Mouse (Mus musculus) liver, embryonic 14.5 days (tissue): ENCODE results near the gene Cdkn2aipnl. TPM values are rescaled to one million over a fixed set of nuclear protein-coding genes. Genes with fewer than 3 reads are reported as not detected.

Experiments
- ATAC-seq: fragments of 200-750 bp; cut with Nextera tagmentation; 2 replicates; pipeline ENCODE4 v1.8.0; 2017; ENCODE audit warnings: moderate number of reproducible peaks, mild to moderate bottlenecking, moderate library complexity; ENCODE audit not compliant: insufficient read depth
- DNase-seq, 3 experiments: peaks; one replicate each; pipeline ENCODE4 v3.0.0-alpha.2; 2012 to 2013; ENCODE audit warnings: low read depth in 3 of 3, low spot score in 3 of 3
- H3K27ac ChIP-seq: fragments of 300-500 bp; sonication (generic); 2 replicates; pipeline ENCODE4 v1.5.1; 2014; ENCODE audit warnings: moderate library complexity, mild to moderate bottlenecking, control low read depth, inconsistent platforms
- H3K27me3 ChIP-seq: fragments of 300-500 bp; sonication (generic); 2 replicates; pipeline ENCODE4 v1.6.1; 2014; ENCODE audit warnings: mild to moderate bottlenecking, low read length, moderate library complexity; ENCODE audit not compliant: control insufficient read depth, insufficient read depth
- H3K36me3 ChIP-seq: fragments of 300-500 bp; sonication (generic); replicated peaks from 2 replicates; pipeline ENCODE4 v1.6.1; 2014; ENCODE audit warnings: low read depth; ENCODE audit not compliant: control insufficient read depth, insufficient read depth
- H3K4me1 ChIP-seq, 2 experiments: fragments of 200-500 bp in 1 of 2; fragments of 300-500 bp in 1 of 2; sonication (generic) in 1 of 2; replicated peaks; 2 replicates each; pipeline ENCODE4 v1.6.1; 2012 to 2014; ENCODE audit warnings: antibody characterized with exemption in 1 of 2, inconsistent platforms in 1 of 2, low read length in 1 of 2; ENCODE audit not compliant: control insufficient read depth in 2 of 2, insufficient read depth in 2 of 2
- H3K4me2 ChIP-seq: fragments of 300-500 bp; sonication (generic); 2 replicates; pipeline ENCODE4 v1.6.1; 2014; ENCODE audit warnings: low read depth, mild to moderate bottlenecking, control low read depth, moderate library complexity
- H3K4me3 ChIP-seq, 2 experiments: fragments of 200-500 bp in 1 of 2; fragments of 300-500 bp in 1 of 2; sonication (generic) in 1 of 2; 2 replicates each; pipeline ENCODE4 v1.5.1; 2012 to 2014; ENCODE audit warnings: low read depth in 2 of 2, low read length in 2 of 2, mild to moderate bottlenecking in 2 of 2, control low read depth in 1 of 2, inconsistent platforms in 1 of 2, moderate library complexity in 1 of 2; ENCODE audit not compliant: insufficient read depth in 1 of 2
- H3K9ac ChIP-seq: fragments of 300-500 bp; sonication (generic); replicated peaks from 2 replicates; pipeline ENCODE4 v1.6.1; 2014; ENCODE audit warnings: mild to moderate bottlenecking, control low read depth, moderate library complexity
- H3K9me3 ChIP-seq: fragments of 300-500 bp; sonication (generic); 2 replicates; pipeline ENCODE4 v1.6.1; 2016; ENCODE audit warnings: low read length, mixed read lengths; ENCODE audit not compliant: control insufficient read depth
- CTCF ChIP-seq: IDR thresholded peaks from 2 replicates; pipeline ENCODE4 v1.5.1; 2016; ENCODE audit warnings: antibody characterized with exemption, low read depth, control low read depth
- EP300 ChIP-seq: IDR thresholded peaks from 2 replicates; pipeline ENCODE4 v1.6.1; 2016; ENCODE audit warnings: antibody characterized with exemption, low read depth
- WGBS: fragments of 180-500 bp; shearing (Covaris S2); extraction: QIAGEN DNeasy Blood & Tissue Kit; methylation state at CpG from one replicate; pipeline ENCODE4 v1.1.7; 2014; ENCODE audit not compliant: insufficient replicate concordance; 5-methylcytosine and 5-hydroxymethylcytosine counted together
- polyA plus RNA-seq, 2 experiments: library from polyadenylated mRNA; depleted of rRNA in 1 of 2; stranded (reverse) in 1 of 2; unstranded in 1 of 2; fragments of >200 nt; fragmentation: Nextera tagmentation in 1 of 2; extraction: Ambion mirVana in 1 of 2; gene quantifications; 2 replicates each; pipeline versions ENCODE4 v1.2.1 to v1.2.3; 2012 to 2014

Cdkn2aipnl gene
- polyA plus RNA-seq, 2 experiments: 19.0 to 53.5 TPM

GRCm38 (mm10) chr11:51957760-51958159 is 9.7 kb upstream of the Cdkn2aipnl start:
- Histone ChIP-seq H3K4me1 (no peaks in the 10 kb centered on the region), H3K4me3 (no peak overlapping the region), H3K27me3 (no peaks in the 10 kb centered on the region), H3K4me2 (no peak overlapping the region), H3K36me3 (no peaks in the 10 kb centered on the region), H3K9ac (no peak overlapping the region), H3K27ac (no peak overlapping the region), H3K9me3 (no peaks in the 10 kb centered on the region)
- DNase-seq: no peak
- TF ChIP-seq CTCF (no peak), EP300 (no peak)
- WGBS: 59% methylated on average over 4 of the region's 4 CpGs
- ATAC-seq: no peak

- ATAC-seq: no peak
- Histone ChIP-seq H3K9ac (no peak overlapping the region), H3K27me3 (no peaks in the 10 kb centered on the region), H3K36me3 (no peaks in the 10 kb centered on the region), H3K4me3 (no peak overlapping the region), H3K9me3 (no peaks in the 10 kb centered on the region), H3K4me2 (no peak overlapping the region), H3K27ac (no peak overlapping the region), H3K4me1 (no peaks in the 10 kb centered on the region)
- TF ChIP-seq CTCF: no peak
- no peak for TF ChIP-seq EP300
- WGBS: 52% methylated on average over 5 of the region's 5 CpGs
- DNase-seq: no peak
Observed at GRCm38 (mm10) chr11:51959511-51959910, 8.0 kb upstream of the Cdkn2aipnl start.

GRCm38 (mm10) chr11:51960061-51960460 is 7.4 kb upstream of the Cdkn2aipnl start:
- 57% methylated on average over 4 of the region's 4 CpGs for WGBS
- Histone ChIP-seq H3K4me3 (no peak overlapping the region), H3K9ac (no peak overlapping the region), H3K27me3 (no peaks in the 10 kb centered on the region), H3K4me2 (no peak overlapping the region), H3K9me3 (no peaks in the 10 kb centered on the region), H3K27ac (no peak overlapping the region), H3K36me3 (no peaks in the 10 kb centered on the region), H3K4me1 (no peaks in the 10 kb centered on the region)
- DNase-seq: no peak
- TF ChIP-seq CTCF (no peak), EP300 (no peak)
- no peak for ATAC-seq

GRCm38 (mm10) chr11:51960967-51961471 is 6.4 kb upstream of the Cdkn2aipnl start:
- no peak overlapping the region for H3K4me2 ChIP-seq
- no peaks in the 10 kb centered on the region for H3K9me3 ChIP-seq
- ATAC-seq (no peak), DNase-seq (no peak)
- no peak overlapping the region for H3K9ac ChIP-seq
- 63% methylated on average over 11 of the region's 11 CpGs for whole genome bisulfite sequencing
- H3K4me3 ChIP-seq: no peak overlapping the region
- no peak for TF ChIP-seq EP300
- no peak for TF ChIP-seq CTCF
- no peaks in the 10 kb centered on the region for H3K27me3 ChIP-seq
- H3K4me1 ChIP-seq: no peaks in the 10 kb centered on the region
- H3K27ac ChIP-seq: no peak overlapping the region
- no peaks in the 10 kb centered on the region for H3K36me3 ChIP-seq

GRCm38 (mm10) chr11:51961761-51962160 is 5.7 kb upstream of the Cdkn2aipnl start:
- Histone ChIP-seq H3K9ac (no peak overlapping the region), H3K4me2 (no peak overlapping the region), H3K4me1 (no peaks in the 10 kb centered on the region), H3K27ac (no peak overlapping the region), H3K9me3 (no peaks in the 10 kb centered on the region), H3K27me3 (no peaks in the 10 kb centered on the region), H3K4me3 (no peak overlapping the region), H3K36me3 (no peaks in the 10 kb centered on the region)
- DNase-seq: no peak
- WGBS: 44% methylated on average over 8 of the region's 8 CpGs
- no peak for TF ChIP-seq EP300
- no peak for TF ChIP-seq CTCF
- no peak for ATAC-seq

GRCm38 (mm10) chr11:51962277-51962676 is 5.2 kb upstream of the Cdkn2aipnl start:
- no peak overlapping the region for H3K4me3 ChIP-seq
- no peak overlapping the region for H3K4me2 ChIP-seq
- ATAC-seq (no peak), DNase-seq (no peak)
- 70% methylated on average over 7 of the region's 7 CpGs for WGBS
- peaks cover 3% of the 10 kb centered on the region in 2 experiments; a peak in 2 of 4 replicates for H3K4me1 ChIP-seq
- TF ChIP-seq CTCF: no peak
- TF ChIP-seq EP300: no peak
- H3K27me3 ChIP-seq: no peaks in the 10 kb centered on the region
- H3K9ac ChIP-seq: no peak overlapping the region
- H3K36me3 ChIP-seq: no peaks in the 10 kb centered on the region
- H3K27ac ChIP-seq: no peak overlapping the region
- no peaks in the 10 kb centered on the region for H3K9me3 ChIP-seq
